Mouse (Mus musculus) right cerebral cortex, postnatal 36 days (tissue): Measurements from ENCODE around the gene Tbc1d22a.

Experiments
- DNase-seq, 2 experiments: peaks; one replicate each; pipeline ENCODE4 v3.0.0; 2022; ENCODE audit warnings: low spot score in 2 of 2, mixed read lengths in 1 of 2

Gene Tbc1d22a

GRCm38 (mm10) chr15:86446064-86446463 is 231.8 kb downstream of the Tbc1d22a start:
- DNase-seq, result no peak

- no peak for DNase-seq
Observed at GRCm38 (mm10) chr15:86447251-86447650, 233.0 kb downstream of the Tbc1d22a start.

GRCm38 (mm10) chr15:86449236-86449635 is 235.0 kb downstream of the Tbc1d22a start:
- no peak for DNase-seq

- no peak for DNase-seq
Observed at GRCm38 (mm10) chr15:86449794-86450193, 235.5 kb downstream of the Tbc1d22a start.

- no peak for DNase-seq
Observed at GRCm38 (mm10) chr15:86459413-86459812, 245.2 kb downstream of the Tbc1d22a start.

GRCm38 (mm10) chr15:86462636-86463035 is 248.4 kb downstream of the Tbc1d22a start:
- DNase-seq, result no peak

- no peak for DNase-seq
Observed at GRCm38 (mm10) chr15:86468082-86468481, 253.8 kb downstream of the Tbc1d22a start.

- peak; percentile 18 to 24 for DNase-seq
Observed at GRCm38 (mm10) chr15:86471136-86471535, 256.9 kb downstream of the Tbc1d22a start.

- no peak for DNase-seq
Observed at GRCm38 (mm10) chr15:86473473-86473872, 259.2 kb downstream of the Tbc1d22a start.

GRCm38 (mm10) chr15:86474951-86475350 is 260.7 kb downstream of the Tbc1d22a start:
- DNase-seq, result no peak

- DNase-seq, result peak in 1 of 2 experiments; percentile 21
Observed at GRCm38 (mm10) chr15:86476483-86476882, 262.2 kb downstream of the Tbc1d22a start.

GRCm38 (mm10) chr15:86477032-86477431 is 262.8 kb downstream of the Tbc1d22a start:
- DNase-seq, result no peak

GRCm38 (mm10) chr15:86477471-86477992 is 263.3 kb downstream of the Tbc1d22a start:
- DNase-seq, result no peak

GRCm38 (mm10) chr15:86478685-86479502 is 264.6 kb downstream of the Tbc1d22a start:
- no peak for DNase-seq

- DNase-seq, result no peak
Observed at GRCm38 (mm10) chr15:86482362-86482761, 268.1 kb downstream of the Tbc1d22a start.

GRCm38 (mm10) chr15:86485815-86486214 is 271.6 kb downstream of the Tbc1d22a start:
- no peak for DNase-seq

- peak; percentile 27 to 32 for DNase-seq
Observed at GRCm38 (mm10) chr15:86487359-86487758, 273.1 kb downstream of the Tbc1d22a start.

- no peak for DNase-seq
Observed at GRCm38 (mm10) chr15:86491434-86492099, 277.3 kb downstream of the Tbc1d22a start.

GRCm38 (mm10) chr15:86492636-86493035 is 278.4 kb downstream of the Tbc1d22a start:
- DNase-seq, result no peak

GRCm38 (mm10) chr15:86496209-86496608 is 281.9 kb downstream of the Tbc1d22a start:
- DNase-seq, result no peak

- no peak for DNase-seq
Observed at GRCm38 (mm10) chr15:86496646-86497045, 282.4 kb downstream of the Tbc1d22a start.

GRCm38 (mm10) chr15:86500536-86500935 is 286.3 kb downstream of the Tbc1d22a start:
- DNase-seq, result no peak

GRCm38 (mm10) chr15:86503413-86503812 is 289.2 kb downstream of the Tbc1d22a start:
- DNase-seq, result no peak
